ENCODE assay signal across 8 mouse cellular contexts in the genomic region with DNA sequence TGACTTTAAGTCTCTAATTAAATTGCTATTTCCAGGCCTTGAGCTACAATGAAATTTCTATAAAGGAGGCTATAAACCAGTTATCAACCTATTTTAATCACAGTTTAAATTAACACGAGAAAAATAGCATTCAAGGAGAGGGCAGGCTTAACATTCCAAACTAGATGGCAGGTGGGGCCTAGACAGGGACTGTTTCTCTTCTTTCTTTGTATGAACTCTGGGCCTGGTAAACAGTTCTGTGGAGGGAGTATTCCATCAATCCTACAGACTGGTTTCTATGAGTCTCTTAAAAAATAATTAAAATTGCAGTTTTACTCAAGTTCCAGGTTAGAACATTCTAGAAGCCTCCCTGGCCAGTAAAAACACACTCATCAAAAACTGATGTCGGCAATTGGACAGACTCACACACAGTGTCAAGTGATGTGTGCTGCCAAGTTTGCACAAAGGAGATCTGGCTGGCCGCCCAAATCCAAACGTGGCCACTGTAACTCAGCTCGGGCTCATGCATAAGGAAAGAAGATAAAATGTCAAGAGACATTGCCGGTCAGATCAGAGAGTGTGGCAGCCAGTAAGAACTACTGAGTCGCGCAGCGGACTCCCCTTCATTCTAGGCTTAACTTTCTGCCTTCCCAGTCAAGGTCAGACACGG.
A peak's percentile ranks its signal among the peaks of the same experiment; 100 is the strongest.
DNase-seq lines count a peak whose midpoint lies in the region; ATAC-seq and TF ChIP-seq lines count a peak whose summit lies in the region.

No protein-coding gene starts in this region.

- H3K9me3 ChIP-seq in liver, embryonic 11.5 days (ENCODE audit: control insufficient read depth, low read length), result no peaks in the 10 kb centered on the region

- TF ChIP-seq CTCF in liver, adult 2 months (IDR thresholded peaks at IDR 0.05; ENCODE audit: low read depth, low read length), result no peak
- no peak for TF ChIP-seq CTCF in cerebellum, adult 2 months (IDR thresholded peaks at IDR 0.05; ENCODE audit: borderline replicate concordance, insufficient read depth, low read depth, low read length)
- no peak for TF ChIP-seq CTCF in lung, adult 2 months (IDR thresholded peaks at IDR 0.05; ENCODE audit: insufficient read depth, low read length)
- TF ChIP-seq CTCF in thymus, adult 2 months (IDR thresholded peaks at IDR 0.05; ENCODE audit: borderline replicate concordance, control insufficient read depth, extremely low read depth, insufficient read depth, low read length, poor library complexity), result no peak

- H3K79me2 ChIP-seq in liver, adult 2 months (ENCODE audit: control insufficient read depth, insufficient read depth, low read length), result no peaks in the 10 kb centered on the region

- DNase-seq in liver, adult 2 months (ENCODE audit: extremely low read depth, low read depth, low spot score), result peak; percentile 32
- DNase-seq in liver, embryonic 11.5 days (ENCODE audit: low spot score), result no peak
- peak; percentile 47 to 61 for DNase-seq in cerebellum, adult 2 months
- peak; percentile 50 to 56 for DNase-seq in heart, adult 9 months (ENCODE audit: low spot score in 2 of 2)
- peak; percentile 17 for DNase-seq in lung, adult 2 months
- DNase-seq in natural killer cell, adult 2 months (ENCODE audit: low spot score in 2 of 2), result no peak
- DNase-seq in thymus, adult 2 months, result no peak

- H3K9ac ChIP-seq in liver, adult 2 months (ENCODE audit: low read depth, low read length), result no peak overlapping the region
- no peak overlapping the region for H3K9ac ChIP-seq in liver, embryonic 11.5 days (ENCODE audit: low read depth, low read length)

- H3K4me2 ChIP-seq in liver, embryonic 11.5 days, result no peak overlapping the region

- WGBS in liver, adult 2 months, result 49% methylated on average over 10 of the region's 10 CpGs
- WGBS in liver, embryonic 11.5 days, result 72% methylated on average over 10 of the region's 10 CpGs
- WGBS in cerebellum, adult 2 months, result 16% methylated on average over 10 of the region's 10 CpGs
- 40% methylated on average over 10 of the region's 10 CpGs for WGBS in lung, adult 2 months
- WGBS in thymus, adult 2 months, result 84% methylated on average over 10 of the region's 10 CpGs

- H3K4me3 ChIP-seq in liver, adult 2 months (ENCODE audit: insufficient read depth, low read depth, low read length), result no peak overlapping the region
- H3K4me3 ChIP-seq in liver, embryonic 11.5 days (ENCODE audit: low read depth, low read length), result no peak overlapping the region
- no peak overlapping the region for H3K4me3 ChIP-seq in cerebellum, adult 2 months (replicated peaks; ENCODE audit: insufficient read depth, low read depth, low read length)
- H3K4me3 ChIP-seq in lung, adult 2 months (replicated peaks; ENCODE audit: extremely low read depth, low read depth, low read length), result no peak overlapping the region
- H3K4me3 ChIP-seq in thymus, adult 2 months (ENCODE audit: control insufficient read depth, insufficient read depth, low read length), result no peak overlapping the region

- no peaks in the 10 kb centered on the region for H3K27me3 ChIP-seq in liver, adult 2 months (ENCODE audit: control insufficient read depth, insufficient read depth, low read length)
- no peaks in the 10 kb centered on the region for H3K27me3 ChIP-seq in liver, embryonic 11.5 days (replicated peaks; ENCODE audit: control insufficient read depth, insufficient read depth, low read length)
- no peaks in the 10 kb centered on the region for H3K27me3 ChIP-seq in cerebellum, adult 2 months (ENCODE audit: control insufficient read depth, insufficient read depth, low read length)
- no peaks in the 10 kb centered on the region for H3K27me3 ChIP-seq in thymus, adult 2 months (ENCODE audit: control insufficient read depth, insufficient read depth, low read length)

- ATAC-seq in liver, embryonic 11.5 days (replicated peaks; ENCODE audit: low FRiP score), result no peak
- ATAC-seq in megakaryocyte-erythroid progenitor cell, adult 5-6 weeks (replicated peaks; ENCODE audit: low FRiP score, low TSS enrichment, poor library complexity, severe bottlenecking), result no peak

- no peak overlapping the region for H3K27ac ChIP-seq in liver, adult 2 months (replicated peaks; ENCODE audit: insufficient read depth, low read depth, low read length)
- H3K27ac ChIP-seq in liver, embryonic 11.5 days (ENCODE audit: low read depth, low read length), result no peak overlapping the region
- H3K27ac ChIP-seq in cerebellum, adult 2 months (ENCODE audit: insufficient read depth, low read length), result no peak overlapping the region
- no peak overlapping the region for H3K27ac ChIP-seq in thymus, adult 2 months (ENCODE audit: control insufficient read depth, insufficient read depth, low read length)

- no peaks in the 10 kb centered on the region for H3K4me1 ChIP-seq in liver, adult 2 months (ENCODE audit: control insufficient read depth, insufficient read depth, low read length)
- no peaks in the 10 kb centered on the region for H3K4me1 ChIP-seq in liver, embryonic 11.5 days (replicated peaks; ENCODE audit: control insufficient read depth, insufficient read depth, low read length)
- no peaks in the 10 kb centered on the region for H3K4me1 ChIP-seq in cerebellum, adult 2 months (ENCODE audit: control insufficient read depth, insufficient read depth, low read length)
- H3K4me1 ChIP-seq in lung, adult 2 months (ENCODE audit: control insufficient read depth, insufficient read depth, low read length), result no peaks in the 10 kb centered on the region
- no peaks in the 10 kb centered on the region for H3K4me1 ChIP-seq in thymus, adult 2 months (replicated peaks; ENCODE audit: control insufficient read depth, insufficient read depth, low read length)

- no peaks in the 10 kb centered on the region for H3K36me3 ChIP-seq in liver, adult 2 months (ENCODE audit: control insufficient read depth, insufficient read depth, low read length)
- H3K36me3 ChIP-seq in liver, embryonic 11.5 days (ENCODE audit: control insufficient read depth, insufficient read depth, low read length), result no peaks in the 10 kb centered on the region
- no peaks in the 10 kb centered on the region for H3K36me3 ChIP-seq in thymus, adult 2 months (ENCODE audit: control insufficient read depth, insufficient read depth, low read length)

- no peak for TF ChIP-seq POLR2A in liver, adult 2 months (IDR thresholded peaks at IDR 0.05; ENCODE audit: extremely low read depth, insufficient read depth, low read length)
- no peak for TF ChIP-seq POLR2A in cerebellum, adult 2 months (IDR thresholded peaks at IDR 0.05; ENCODE audit: borderline replicate concordance, insufficient read depth, low read length)
- TF ChIP-seq POLR2A in lung, adult 2 months (IDR thresholded peaks at IDR 0.05; ENCODE audit: borderline replicate concordance, extremely low read depth, low read depth, low read length), result no peak
- TF ChIP-seq POLR2A in thymus, adult 2 months (IDR thresholded peaks at IDR 0.05; ENCODE audit: control insufficient read depth, extremely low read depth, insufficient read depth, low read length, poor library complexity), result no peak

Comparison
In these comparisons a context has a peak if more than half of its experiments do, and no peak if none do; other contexts are left out.
1. DNase-seq: peak in liver, adult 2 months (single experiment), cerebellum, adult 2 months (2 of 2), heart, adult 9 months (2 of 2) and lung, adult 2 months (single experiment); none in liver, embryonic 11.5 days (single experiment), natural killer cell, adult 2 months (0 of 2) and thymus, adult 2 months (single experiment).